Mouse (Mus musculus) intestine, embryonic 14.5 days (tissue): ENCODE measurements at regions not wholly inside any gene's neighbourhood (a gene's known extent, or its start where the extent isn't known, plus 50 kb on each side); places are given as distances from the start of the nearest gene placed in this dataset.

ENCODE experiments used
- ATAC-seq: fragments of 200-750 bp; cut with Nextera tagmentation; replicated peaks from 2 replicates; pipeline ENCODE4 v1.8.0; 2017; ENCODE audit warnings: low read depth, moderate number of reproducible peaks, moderate TSS enrichment, moderate library complexity; ENCODE audit not compliant: low FRiP score, low TSS enrichment
- DNase-seq: peaks from one replicate; pipeline ENCODE4 v3.0.0-alpha.2; 2018; ENCODE audit warnings: low spot score
- H3K27ac ChIP-seq: fragments of 300-500 bp; sonication (generic); 2 replicates; pipeline ENCODE4 v1.5.1; 2014; ENCODE audit warnings: low read depth, mild to moderate bottlenecking, control low read depth
- H3K27me3 ChIP-seq: fragments of 300-500 bp; sonication (generic); replicated peaks from 2 replicates; pipeline ENCODE4 v1.6.1; 2014; ENCODE audit warnings: low read length, control low read depth; ENCODE audit not compliant: control insufficient read depth, insufficient read depth
- H3K36me3 ChIP-seq: fragments of 300-500 bp; sonication (generic); 2 replicates; pipeline ENCODE4 v1.6.1; 2014; ENCODE audit warnings: low read length, control low read depth; ENCODE audit not compliant: control insufficient read depth, insufficient read depth
- H3K4me1 ChIP-seq: fragments of 300-500 bp; sonication (generic); replicated peaks from 2 replicates; pipeline ENCODE4 v1.6.1; 2014; ENCODE audit warnings: low read length, control low read depth, mixed read lengths; ENCODE audit not compliant: control insufficient read depth, insufficient read depth
- H3K4me2 ChIP-seq: fragments of 300-500 bp; sonication (generic); 2 replicates; pipeline ENCODE4 v1.6.1; 2014; ENCODE audit warnings: low read length
- H3K4me3 ChIP-seq: fragments of 300-500 bp; sonication (generic); 2 replicates; pipeline ENCODE4 v1.5.1; 2014; ENCODE audit warnings: low read depth, low read length, control low read depth, mixed read lengths
- H3K9ac ChIP-seq: fragments of 300-500 bp; sonication (generic); 2 replicates; pipeline ENCODE4 v1.6.1; 2014; ENCODE audit warnings: mild to moderate bottlenecking, low read length
- H3K9me3 ChIP-seq: fragments of 300-500 bp; sonication (generic); 2 replicates; pipeline ENCODE4 v1.6.1; 2016; ENCODE audit warnings: low read length, control low read depth; ENCODE audit not compliant: control insufficient read depth
- WGBS: fragments of 180-500 bp; shearing (Covaris S2); extraction: QIAGEN DNeasy Blood & Tissue Kit; methylation state at CpG from one replicate; pipeline ENCODE4 v1.1.7; 2014; 5-methylcytosine and 5-hydroxymethylcytosine counted together

GRCm38 (mm10) chr2:118051610-118052009 is 60.1 kb upstream of the Thbs1 start:
- Histone ChIP-seq H3K4me1 (no peaks in the 10 kb centered on the region), H3K36me3 (no peaks in the 10 kb centered on the region), H3K9me3 (no peaks in the 10 kb centered on the region), H3K9ac (no peak overlapping the region), H3K27ac (no peak overlapping the region), H3K4me3 (no peak overlapping the region), H3K27me3 (no peaks in the 10 kb centered on the region), H3K4me2 (no peak overlapping the region)
- 88% methylated on average over 3 of the region's 3 CpGs for WGBS
- ATAC-seq (no peak), DNase-seq (no peak)

GRCm38 (mm10) chr2:118053512-118053911 is 58.2 kb upstream of the Thbs1 start:
- ATAC-seq (no peak), DNase-seq (no peak)
- Histone ChIP-seq H3K4me2 (no peak overlapping the region), H3K9ac (no peak overlapping the region), H3K27ac (no peak overlapping the region), H3K4me1 (no peaks in the 10 kb centered on the region), H3K9me3 (no peaks in the 10 kb centered on the region), H3K4me3 (no peak overlapping the region), H3K27me3 (no peaks in the 10 kb centered on the region), H3K36me3 (no peaks in the 10 kb centered on the region)
- WGBS = 92% methylated on average over 4 of the region's 4 CpGs

GRCm38 (mm10) chr2:118058654-118059395 is 52.9 kb upstream of the Thbs1 start:
- H3K4me2 ChIP-seq = no peak overlapping the region
- no peak overlapping the region for H3K9ac ChIP-seq
- H3K36me3 ChIP-seq = no peaks in the 10 kb centered on the region
- H3K9me3 ChIP-seq = no peaks in the 10 kb centered on the region
- no peak for DNase-seq
- H3K4me1 ChIP-seq = no peaks in the 10 kb centered on the region
- ATAC-seq = no peak
- WGBS = 73% methylated on average over 6 of the region's 6 CpGs
- no peaks in the 10 kb centered on the region for H3K27me3 ChIP-seq
- no peak overlapping the region for H3K4me3 ChIP-seq
- no peak overlapping the region for H3K27ac ChIP-seq

- 84% methylated on average over 5 of the region's 5 CpGs for WGBS
- Histone ChIP-seq H3K4me3 (no peak overlapping the region), H3K36me3 (no peaks in the 10 kb centered on the region), H3K9me3 (no peaks in the 10 kb centered on the region), H3K4me2 (no peak overlapping the region), H3K27ac (no peak overlapping the region), H3K4me1 (no peaks in the 10 kb centered on the region), H3K9ac (no peak overlapping the region), H3K27me3 (no peaks in the 10 kb centered on the region)
- ATAC-seq (no peak), DNase-seq (no peak)
Measured at GRCm38 (mm10) chr2:118061291-118061690, 50.4 kb upstream of the Thbs1 start.
